In genomic region chr5:119052354-119052996, GRCm38 (mm10) we compare ENCODE assay signal across 17 mouse cellular contexts.
DNase-seq lines count a peak whose midpoint lies in the region; TF ChIP-seq lines count a peak whose summit lies in the region.
"Had no signal": no experiment of that assay in that cellular context is flagged by ENCODE, and none has a peak within 500 bp of the region (broad histone marks: within the 10 kb centered on the region; RNA-seq: fewer than 3 reads in every experiment).

No protein-coding gene starts in this region.

- H3K4me3 ChIP-seq in lung, adult 2 months (replicated peaks; ENCODE audit: extremely low read depth, low read depth, low read length), result no peak overlapping the region
- H3K4me3 ChIP-seq: embryonic facial prominence, embryonic 10.5 days; midbrain, embryonic 10.5 days had no signal

- TF ChIP-seq CTCF in lung, adult 2 months (IDR thresholded peaks at IDR 0.05; ENCODE audit: insufficient read depth, low read length), result no peak

- H3K4me1 ChIP-seq in lung, adult 2 months (ENCODE audit: control insufficient read depth, insufficient read depth, low read length), result no peaks in the 10 kb centered on the region; the same call in 1 of the 2 replicates

- WGBS in lung, adult 2 months, result 13% methylated on average over 11 of the region's 11 CpGs

- peak; percentile 19 for DNase-seq in embryo, embryonic 10 days (ENCODE audit: low spot score)
- DNase-seq in embryo, embryonic 9.5 days (ENCODE audit: extremely low spot score), result no peak
- peak; percentile 31 for DNase-seq in kidney, postnatal 10 days
- no peak for DNase-seq in kidney, adult 8-10 months
- DNase-seq in lung, adult 2 months, result peak; percentile 25
- DNase-seq in lung, postnatal 25 days (ENCODE audit: low spot score), result peak; percentile 79
- no peak for DNase-seq in MN1 (ENCODE audit: low spot score)
- DNase-seq in Muller cell, postnatal 12 days (ENCODE audit: inconsistent ontology term), result no peak
- DNase-seq: adrenal gland, postnatal 10 days; cerebellum, adult 2 months; cerebellum, postnatal 36 days; gastrocnemius, postnatal 25 days; liver; right cerebral cortex, postnatal 4 days; thymus, adult 2 months had no signal

- TF ChIP-seq POLR2A in lung, adult 2 months (IDR thresholded peaks at IDR 0.05; ENCODE audit: borderline replicate concordance, extremely low read depth, low read depth, low read length), result no peak

Comparison
In these comparisons a context has a peak if more than half of its experiments do, and no peak if none do; other contexts are left out.
1. DNase-seq: peak in embryo, embryonic 10 days (single experiment), kidney, postnatal 10 days (single experiment), lung, adult 2 months (single experiment) and lung, postnatal 25 days (single experiment); none in embryo, embryonic 9.5 days (single experiment), kidney, adult 8-10 months (0 of 2), MN1 (single experiment) and Muller cell, postnatal 12 days (single experiment).